Comparison of ENCODE assay signal across 8 mouse cellular contexts in the genomic region with DNA sequence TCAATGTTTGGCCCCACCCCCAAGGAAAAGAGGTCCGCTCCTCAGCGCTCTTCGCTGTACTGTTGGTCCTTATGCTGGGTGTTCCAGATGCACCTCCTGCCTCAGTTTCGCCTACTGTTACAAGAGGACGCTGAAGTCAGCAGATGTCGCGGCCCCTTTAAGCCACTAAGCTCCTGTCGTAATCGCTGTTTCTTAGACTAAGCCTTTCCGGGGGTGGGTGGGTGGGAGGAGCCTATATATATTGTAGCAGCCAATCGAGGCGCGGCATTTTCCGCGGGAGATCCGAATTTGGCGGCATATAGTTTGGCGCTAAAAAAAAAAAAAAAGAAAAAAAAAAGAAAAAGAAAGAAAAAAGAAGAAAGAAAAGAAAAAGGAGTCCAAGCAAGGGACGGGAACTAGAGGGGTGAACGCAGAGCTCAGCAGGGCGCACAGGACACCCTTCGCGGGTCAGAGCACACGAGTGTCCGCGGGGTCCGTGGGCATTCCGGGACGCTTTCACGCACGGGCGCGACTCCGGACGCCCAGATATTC. TPM values are rescaled to one million over a fixed set of nuclear protein-coding genes. Genes with fewer than 3 reads are reported as not detected.
DNase-seq lines count a peak whose midpoint lies in the region; ATAC-seq and TF ChIP-seq lines count a peak whose summit lies in the region.

A gene (plus strand): TSS at position 384 of the 531 bp plus-strand sequence.

- DNase-seq in A20 (ENCODE audit: low read depth, low spot score) (peak; percentile 85), G1E (ENCODE audit: low spot score) (peak; percentile 94)
- peak; percentile 73 for DNase-seq in embryo, embryonic 9.5 days (ENCODE audit: extremely low spot score)
- peak; percentile 93 for DNase-seq in heart, embryonic 10.5 days (ENCODE audit: low spot score)
- DNase-seq in lung, postnatal 14 days: peak; percentile 83
- peak; percentile 88 for DNase-seq in retina, postnatal 1 day
- DNase-seq in frontal cortex, postnatal 36 days (ENCODE audit: low spot score in 2 of 2): no peak

- peaks cover 36% of the 10 kb centered on the region for H3K36me3 ChIP-seq in G1E (replicated peaks)
- no peaks in the 10 kb centered on the region; the same call in 1 of the 2 replicates for H3K36me3 ChIP-seq in heart, embryonic 10.5 days
- no peaks in the 10 kb centered on the region for H3K36me3 ChIP-seq in kidney, embryonic 14.5 days (ENCODE audit: control insufficient read depth, insufficient read depth, low read length)

- H3K27ac ChIP-seq in heart, embryonic 10.5 days: peak within 1 kb of the TSS; percentile 88
- peak within 1 kb of the TSS; percentile 33; the same call in 1 of the 2 replicates for H3K27ac ChIP-seq in kidney, embryonic 14.5 days (ENCODE audit: low read depth, low read length)

- peak within 1 kb of the TSS; percentile 67 for H3K4me2 ChIP-seq in kidney, embryonic 14.5 days (replicated peaks; ENCODE audit: low read depth, low read length)

- WGBS in heart, embryonic 10.5 days: under 1% methylated on average over 35 of the region's 35 CpGs
- 0% methylated on average over 35 of the region's 35 CpGs for WGBS in kidney, embryonic 14.5 days

- TF ChIP-seq CTCF in G1E (IDR thresholded peaks at IDR 0.05; ENCODE audit: low read depth, low read length): no peak

- H3K9ac ChIP-seq in kidney, embryonic 14.5 days (ENCODE audit: low read depth, low read length): peak within 1 kb of the TSS; percentile 69

- H3K4me3 ChIP-seq in G1E (ENCODE audit: low read depth, low read length): peak within 1 kb of the TSS; percentile 96
- H3K4me3 ChIP-seq in heart, embryonic 10.5 days: peak within 1 kb of the TSS; percentile 71
- H3K4me3 ChIP-seq in kidney, embryonic 14.5 days (ENCODE audit: low read length): peak within 1 kb of the TSS; percentile 80

- no peaks in the 10 kb centered on the region for H3K9me3 ChIP-seq in G1E (replicated peaks)
- H3K9me3 ChIP-seq in heart, embryonic 10.5 days: no peaks in the 10 kb centered on the region
- H3K9me3 ChIP-seq in kidney, embryonic 14.5 days (ENCODE audit: control insufficient read depth, low read length): no peaks in the 10 kb centered on the region

- H3K27me3 ChIP-seq in G1E (ENCODE audit: insufficient read depth, low read length): no peaks in the 10 kb centered on the region
- 0 out of 2 replicates have a peak, but pooled peaks cover 5% of the 10 kb centered on the region for H3K27me3 ChIP-seq in heart, embryonic 10.5 days (ENCODE audit: insufficient read depth, poor library complexity, severe bottlenecking)
- H3K27me3 ChIP-seq in kidney, embryonic 14.5 days (ENCODE audit: control insufficient read depth, insufficient read depth, low read length): no peaks in the 10 kb centered on the region

- no peak for ATAC-seq in G1E (ENCODE audit: extremely low read depth, insufficient number of reproducible peaks, low FRiP score, poor library complexity, severe bottlenecking)
- ATAC-seq in kidney, embryonic 14.5 days (ENCODE audit: low FRiP score, low TSS enrichment): peak; percentile 45

- peaks cover 58% of the 10 kb centered on the region for H3K4me1 ChIP-seq in G1E (ENCODE audit: insufficient read depth, low read depth, low read length)
- peaks cover 42% of the 10 kb centered on the region for H3K4me1 ChIP-seq in heart, embryonic 10.5 days
- peaks cover 28% of the 10 kb centered on the region for H3K4me1 ChIP-seq in kidney, embryonic 14.5 days (ENCODE audit: control insufficient read depth, insufficient read depth, low read length)

RNA-seq across cellular contexts. Expression of the gene that starts here (rescaled TPM):
- total RNA-seq in G1E (2014; fragmentation: Nextera tagmentation) (29.9 and 70.3 TPM in 2 replicates), G1E (2017) (14.1 and 16.3 TPM in 2 replicates)
- polyA plus RNA-seq in G1E (2012): 45.6 and 45.9 TPM in 2 replicates
- polyA plus RNA-seq in heart, embryonic 10.5 days (2016; fragmentation: Nextera tagmentation; extraction: Ambion mirVana): 6.3 and 6.6 TPM in 2 replicates
- polyA plus RNA-seq in kidney, embryonic 14.5 days (2014; fragmentation: Nextera tagmentation; extraction: Ambion mirVana): 5.7 and 6.0 TPM in 2 replicates

Comparison
In these comparisons a context has a peak if more than half of its experiments do, and no peak if none do; other contexts are left out.
1. DNase-seq: peak in A20 (single experiment), G1E (single experiment), embryo, embryonic 9.5 days (single experiment), heart, embryonic 10.5 days (single experiment), lung, postnatal 14 days (single experiment) and retina, postnatal 1 day (single experiment); none in frontal cortex, postnatal 36 days (0 of 2).
2. Peak in every context shown above with its lines, with median percentiles within 50 percentile points of each other: H3K4me3 ChIP-seq.